Mouse (Mus musculus) kidney, embryonic 14.5 days (tissue): ENCODE results near the gene Gstm5. TPM values are rescaled to one million over a fixed set of nuclear protein-coding genes. Genes with fewer than 3 reads are reported as not detected.

Experiments used
- ATAC-seq: fragments of 200-750 bp; cut with Nextera tagmentation; 2 replicates; pipeline ENCODE4 v1.8.0; 2017; ENCODE audit warnings: moderate number of reproducible peaks, mild to moderate bottlenecking, moderate TSS enrichment, moderate library complexity; ENCODE audit not compliant: low FRiP score, low TSS enrichment
- H3K27ac ChIP-seq: fragments of 300-500 bp; sonication (generic); 2 replicates; pipeline ENCODE4 v1.5.1; 2014; ENCODE audit warnings: low read depth, mild to moderate bottlenecking, low read length, moderate library complexity, mixed read lengths
- H3K27me3 ChIP-seq: fragments of 300-500 bp; sonication (generic); 2 replicates; pipeline ENCODE4 v1.6.1; 2014; ENCODE audit warnings: mild to moderate bottlenecking, low read length; ENCODE audit not compliant: control insufficient read depth, insufficient read depth
- H3K36me3 ChIP-seq: fragments of 300-500 bp; sonication (generic); 2 replicates; pipeline ENCODE4 v1.6.1; 2014; ENCODE audit warnings: low read length, mixed read lengths; ENCODE audit not compliant: control insufficient read depth, insufficient read depth
- H3K4me1 ChIP-seq: fragments of 300-500 bp; sonication (generic); 2 replicates; pipeline ENCODE4 v1.6.1; 2014; ENCODE audit warnings: low read length, mixed read lengths; ENCODE audit not compliant: control insufficient read depth, insufficient read depth
- H3K4me2 ChIP-seq: fragments of 300-500 bp; sonication (generic); replicated peaks from 2 replicates; pipeline ENCODE4 v1.6.1; 2014; ENCODE audit warnings: low read depth, mild to moderate bottlenecking, low read length
- H3K4me3 ChIP-seq: fragments of 300-500 bp; sonication (generic); 2 replicates; pipeline ENCODE4 v1.5.1; 2014; ENCODE audit warnings: mild to moderate bottlenecking, low read length
- H3K9ac ChIP-seq: fragments of 300-500 bp; sonication (generic); 2 replicates; pipeline ENCODE4 v1.6.1; 2014; ENCODE audit warnings: low read depth, mild to moderate bottlenecking, low read length, moderate library complexity
- H3K9me3 ChIP-seq: fragments of 300-500 bp; sonication (generic); 2 replicates; pipeline ENCODE4 v1.6.1; 2016; ENCODE audit warnings: low read length; ENCODE audit not compliant: control insufficient read depth
- WGBS: fragments of 180-500 bp; shearing (Covaris S2); extraction: QIAGEN DNeasy Blood & Tissue Kit; methylation state at CpG from one replicate; pipeline ENCODE4 v1.1.7; 2014; 5-methylcytosine and 5-hydroxymethylcytosine counted together
- polyA plus RNA-seq: library from polyadenylated mRNA; unstranded; fragments of >200 nt; fragmentation: Nextera tagmentation; extraction: Ambion mirVana; gene quantifications from 2 replicates; pipeline ENCODE4 v1.2.1, GENCODE M21; 2014

Gstm5 gene
- polyA plus RNA-seq, 1 experiment from 2014 or later, result 174 TPM

- Histone ChIP-seq H3K27ac (no peak overlapping the region), H3K4me3 (no peak overlapping the region), H3K4me1 (no peaks in the 10 kb centered on the region), H3K9ac (no peak overlapping the region), H3K27me3 (no peaks in the 10 kb centered on the region), H3K9me3 (no peaks in the 10 kb centered on the region), H3K36me3 (no peaks in the 10 kb centered on the region), H3K4me2 (no peak overlapping the region)
- 58% methylated on average over 7 of the region's 7 CpGs for WGBS
- ATAC-seq, result no peak; the same call in 1 of the 2 replicates
These were observed 22.3 kb downstream of the Gstm5 start for GRCm38 (mm10) chr3:107917783-107918408.

GRCm38 (mm10) chr3:107920348-107920747 lies 24.7 kb downstream of the Gstm5 start:
- Histone ChIP-seq H3K27ac (no peak overlapping the region), H3K9me3 (no peaks in the 10 kb centered on the region), H3K9ac (no peak overlapping the region), H3K4me2 (no peak overlapping the region), H3K27me3 (no peaks in the 10 kb centered on the region), H3K4me1 (no peaks in the 10 kb centered on the region), H3K36me3 (no peaks in the 10 kb centered on the region), H3K4me3 (no peak overlapping the region)
- no peak for ATAC-seq
- 86% methylated on average over 5 of the region's 5 CpGs for WGBS

GRCm38 (mm10) chr3:107925335-107925734 lies 29.7 kb downstream of the Gstm5 start:
- H3K4me1 ChIP-seq, result peaks cover 7% of the 10 kb centered on the region; the same call in 1 of the 2 replicates
- H3K4me3 ChIP-seq, result no peak overlapping the region
- WGBS, result 90% methylated on average over 3 of the region's 3 CpGs
- no peak overlapping the region for H3K4me2 ChIP-seq
- no peaks in the 10 kb centered on the region for H3K27me3 ChIP-seq
- H3K9ac ChIP-seq, result no peak overlapping the region
- no peak overlapping the region for H3K27ac ChIP-seq
- H3K9me3 ChIP-seq, result no peaks in the 10 kb centered on the region
- no peaks in the 10 kb centered on the region for H3K36me3 ChIP-seq
- no peak for ATAC-seq

DNA sequence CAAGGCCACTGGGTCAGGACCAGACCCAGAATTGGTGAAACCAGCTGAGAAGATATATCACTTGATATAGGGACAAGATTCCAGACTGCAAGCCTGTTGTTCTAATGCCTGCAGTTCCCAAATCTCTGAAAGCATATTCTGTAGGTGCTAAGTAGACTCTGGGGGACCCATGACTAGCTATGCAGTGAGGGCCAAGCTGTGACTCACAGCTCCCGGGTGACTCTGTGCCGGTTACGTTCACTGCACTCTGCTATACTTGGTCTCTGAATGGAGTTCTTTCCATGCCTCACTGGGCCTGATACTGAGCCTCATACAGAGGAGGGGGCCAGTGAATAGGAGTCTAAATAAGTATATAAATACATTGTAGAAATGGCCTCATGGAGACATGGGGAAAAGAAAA lies 32.2 kb downstream of the Gstm5 start:
- 69% methylated on average over 3 of the region's 3 CpGs for WGBS
- Histone ChIP-seq H3K27me3 (no peaks in the 10 kb centered on the region), H3K4me3 (no peak overlapping the region), H3K36me3 (no peaks in the 10 kb centered on the region), H3K9ac (no peak overlapping the region), H3K4me1 (peaks cover 7% of the 10 kb centered on the region; the same call in 1 of the 2 replicates), H3K4me2 (no peak overlapping the region), H3K27ac (no peak overlapping the region), H3K9me3 (no peaks in the 10 kb centered on the region)
- ATAC-seq, result no peak

- no peaks in the 10 kb centered on the region for H3K36me3 ChIP-seq
- H3K4me3 ChIP-seq, result no peak overlapping the region
- no peak overlapping the region for H3K9ac ChIP-seq
- no peak overlapping the region for H3K27ac ChIP-seq
- no peak overlapping the region for H3K4me2 ChIP-seq
- 73% methylated on average over 11 of the region's 11 CpGs for WGBS
- peaks cover 7% of the 10 kb centered on the region; the same call in 1 of the 2 replicates for H3K4me1 ChIP-seq
- H3K9me3 ChIP-seq, result no peaks in the 10 kb centered on the region
- no peaks in the 10 kb centered on the region for H3K27me3 ChIP-seq
- ATAC-seq, result no peak
These were observed 33.1 kb downstream of the Gstm5 start for GRCm38 (mm10) chr3:107928691-107929090.

DNA sequence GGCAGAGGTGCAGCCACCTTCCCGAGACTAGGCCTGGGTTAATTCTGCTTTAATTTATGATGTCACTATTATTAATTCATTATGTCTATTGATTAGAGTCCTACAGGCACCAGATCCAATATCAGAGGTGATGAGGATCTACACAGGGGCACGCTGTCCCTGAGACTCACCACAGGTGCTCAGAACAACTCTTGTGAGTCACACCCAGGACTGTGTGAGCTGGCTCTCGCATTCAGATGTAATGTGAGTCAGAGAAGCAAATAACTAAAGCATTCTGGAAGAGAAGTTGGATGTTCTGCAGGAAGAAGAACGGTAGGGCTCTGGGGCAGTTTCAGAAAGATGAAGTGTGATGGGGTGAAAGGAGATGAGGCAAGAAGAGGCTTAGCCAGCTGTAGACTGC lies 33.6 kb downstream of the Gstm5 start:
- Histone ChIP-seq H3K27me3 (no peaks in the 10 kb centered on the region), H3K4me1 (peaks cover 7% of the 10 kb centered on the region; the same call in 1 of the 2 replicates), H3K9ac (no peak overlapping the region), H3K4me2 (no peak overlapping the region), H3K4me3 (no peak overlapping the region), H3K9me3 (no peaks in the 10 kb centered on the region), H3K36me3 (no peaks in the 10 kb centered on the region), H3K27ac (no peak overlapping the region)
- ATAC-seq, result no peak
- 81% methylated on average over 4 of the region's 4 CpGs for WGBS

- no peak for ATAC-seq
These were observed 34.1 kb downstream of the Gstm5 start for GRCm38 (mm10) chr3:107929731-107930130.

DNA sequence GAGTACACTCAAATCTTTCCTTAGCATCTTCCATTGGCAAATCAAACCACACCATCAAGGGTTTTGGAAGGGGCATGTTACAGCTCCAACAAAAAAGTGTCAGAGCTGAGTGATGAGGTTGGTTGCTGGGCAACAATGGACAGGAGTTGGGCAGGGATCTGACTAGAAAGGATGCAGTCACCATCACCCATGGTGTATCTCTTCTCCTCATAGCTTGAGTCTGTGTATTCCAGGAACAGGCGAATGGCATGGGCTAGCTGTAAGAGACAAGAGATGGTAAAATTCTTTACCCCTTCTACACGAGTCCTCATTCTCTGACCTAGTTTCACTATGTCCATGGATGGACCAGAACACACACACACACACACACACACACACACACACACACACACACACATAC lies 35.5 kb downstream of the Gstm5 start:
- Histone ChIP-seq H3K4me2 (peak overlapping the region; percentile 43), H3K9ac (no peak overlapping the region), H3K9me3 (no peaks in the 10 kb centered on the region), H3K27ac (no peak overlapping the region), H3K4me3 (peak overlapping the region; percentile 28; the same call in 1 of the 2 replicates), H3K4me1 (peaks cover 7% of the 10 kb centered on the region; the same call in 1 of the 2 replicates), H3K36me3 (no peaks in the 10 kb centered on the region), H3K27me3 (no peaks in the 10 kb centered on the region)
- 66% methylated on average over 2 of the region's 2 CpGs for WGBS
- ATAC-seq, result no peak; the same call in 1 of the 2 replicates

More at GRCm38 (mm10) chr3:107929731-107930130, 34.1 kb downstream of the Gstm5 start:
- H3K4me2 ChIP-seq, result no peak overlapping the region
- WGBS, result 73% methylated on average over 4 of the region's 4 CpGs
- H3K9me3 ChIP-seq, result no peaks in the 10 kb centered on the region
- no peak overlapping the region for H3K9ac ChIP-seq
- no peak overlapping the region for H3K27ac ChIP-seq
- no peak overlapping the region for H3K4me3 ChIP-seq
- H3K27me3 ChIP-seq, result no peaks in the 10 kb centered on the region
- no peaks in the 10 kb centered on the region for H3K36me3 ChIP-seq
- H3K4me1 ChIP-seq, result peaks cover 7% of the 10 kb centered on the region; the same call in 1 of the 2 replicates

DNA sequence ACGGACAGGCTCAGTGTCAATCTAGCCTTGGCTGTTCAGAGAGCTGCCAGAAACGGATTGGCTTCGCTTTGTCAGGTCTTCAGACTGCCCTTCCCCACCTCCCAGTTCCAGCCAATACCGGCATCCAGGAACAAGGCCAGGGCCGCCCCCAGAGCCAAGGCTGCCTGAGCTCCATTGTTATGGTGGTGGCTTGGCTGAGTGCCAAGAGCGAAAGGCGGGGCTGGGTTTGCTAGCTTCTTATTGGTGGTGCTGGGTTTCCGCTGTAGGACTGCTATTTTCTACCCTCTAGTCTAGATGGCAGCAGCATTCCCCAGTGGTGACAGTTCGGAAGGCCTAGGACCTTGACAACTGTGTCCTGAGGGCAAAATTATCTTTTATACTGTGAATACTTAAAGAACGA lies 36.0 kb downstream of the Gstm5 start, which contains the start of gene Gstm7:
TSS of gene Gstm7 (minus strand) at position 148 of the 400 bp plus-strand sequence.
- H3K4me3 ChIP-seq, result peak within 1 kb of the TSS; percentile 28; the same call in 1 of the 2 replicates
- H3K9me3 ChIP-seq, result no peaks in the 10 kb centered on the region
- no peaks in the 10 kb centered on the region for H3K36me3 ChIP-seq
- no peak within 1 kb of the TSS for H3K9ac ChIP-seq
- H3K4me2 ChIP-seq, result peak within 1 kb of the TSS; percentile 43
- peak; percentile 96 for ATAC-seq
- H3K4me1 ChIP-seq, result peaks cover 7% of the 10 kb centered on the region; the same call in 1 of the 2 replicates
- 6% methylated on average over 10 of the region's 10 CpGs for WGBS
- H3K27me3 ChIP-seq, result no peaks in the 10 kb centered on the region
- no peak within 1 kb of the TSS for H3K27ac ChIP-seq
